Mouse (Mus musculus) lung, postnatal 0 days (tissue): ENCODE measurements at regions not wholly inside any gene's neighbourhood (a gene's known extent, or its start where the extent isn't known, plus 50 kb on each side); places are given as distances from the start of the nearest gene placed in this dataset.

Experiments
- ATAC-seq: fragments of 200-750 bp; cut with Nextera tagmentation; 2 replicates; pipeline ENCODE4 v1.8.0; 2017; ENCODE audit warnings: moderate library complexity
- DNase-seq: peaks from one replicate; pipeline ENCODE4 v3.0.0-alpha.2; 2016; ENCODE audit warnings: low spot score
- H3K27ac ChIP-seq: fragments of 300-500 bp; sonication (generic); 2 replicates; pipeline ENCODE4 v1.5.1; 2014; ENCODE audit warnings: antibody characterized with exemption, mild to moderate bottlenecking, low read length, mixed read lengths
- H3K27me3 ChIP-seq: fragments of 300-500 bp; sonication (generic); replicated peaks from 2 replicates; pipeline ENCODE4 v1.6.1; 2014; ENCODE audit warnings: low read length, mixed read lengths; ENCODE audit not compliant: insufficient read depth
- H3K36me3 ChIP-seq: fragments of 300-500 bp; sonication (generic); 2 replicates; pipeline ENCODE4 v1.6.1; 2014; ENCODE audit warnings: low read length, mixed read lengths; ENCODE audit not compliant: insufficient read depth
- H3K4me1 ChIP-seq: fragments of 300-500 bp; sonication (generic); 2 replicates; pipeline ENCODE4 v1.6.1; 2014; ENCODE audit warnings: antibody characterized with exemption, low read depth, low read length, mixed read lengths; ENCODE audit not compliant: insufficient read depth
- H3K4me2 ChIP-seq: fragments of 300-500 bp; sonication (generic); replicated peaks from 2 replicates; pipeline ENCODE4 v1.6.1; 2014; ENCODE audit warnings: low read depth, mild to moderate bottlenecking, low read length, moderate library complexity, mixed read lengths
- H3K4me3 ChIP-seq: fragments of 300-500 bp; sonication (generic); 2 replicates; pipeline ENCODE4 v1.5.1; 2014; ENCODE audit warnings: low read depth, low read length
- H3K9ac ChIP-seq: fragments of 300-500 bp; sonication (generic); replicated peaks from 2 replicates; pipeline ENCODE4 v1.6.1; 2014; ENCODE audit warnings: low read depth, mild to moderate bottlenecking
- H3K9me3 ChIP-seq: fragments of 300-500 bp; sonication (generic); 2 replicates; pipeline ENCODE4 v1.6.1; 2016; ENCODE audit warnings: low read length, mixed read lengths
- CTCF ChIP-seq: IDR thresholded peaks from 2 replicates; pipeline ENCODE4 v1.5.1; 2016; ENCODE audit warnings: antibody characterized with exemption, mild to moderate bottlenecking
- EP300 ChIP-seq: IDR thresholded peaks from 2 replicates; pipeline ENCODE4 v1.6.1; 2016; ENCODE audit warnings: antibody characterized with exemption, mild to moderate bottlenecking, control low read depth
- WGBS: fragments of 180-500 bp; shearing (Covaris S2); extraction: QIAGEN DNeasy Blood & Tissue Kit; methylation state at CpG from one replicate; pipeline ENCODE4 v1.1.7; 2014; 5-methylcytosine and 5-hydroxymethylcytosine counted together

- DNase-seq (no peak), ATAC-seq (no peak)
- Histone ChIP-seq H3K9me3 (no peaks in the 10 kb centered on the region), H3K27me3 (no peaks in the 10 kb centered on the region), H3K27ac (no peak overlapping the region), H3K4me3 (no peak overlapping the region), H3K9ac (no peak overlapping the region), H3K36me3 (no peaks in the 10 kb centered on the region), H3K4me2 (no peak overlapping the region), H3K4me1 (no peaks in the 10 kb centered on the region)
- TF ChIP-seq CTCF (no peak), EP300 (no peak)
- 83% methylated on average over 3 of the region's 3 CpGs for WGBS
Observed at GRCm38 (mm10) chr3:10917056-10917455, 581.6 kb upstream of the Gm38303 start.

GRCm38 (mm10) chr3:10891981-10892380 lies 556.5 kb upstream of the Gm38303 start:
- no peaks in the 10 kb centered on the region for H3K36me3 ChIP-seq
- no peak overlapping the region for H3K4me3 ChIP-seq
- no peaks in the 10 kb centered on the region for H3K27me3 ChIP-seq
- no peak overlapping the region for H3K9ac ChIP-seq
- DNase-seq: no peak
- ATAC-seq: no peak
- TF ChIP-seq EP300 (no peak), CTCF (no peak)
- no peak overlapping the region for H3K4me2 ChIP-seq
- no peak overlapping the region for H3K27ac ChIP-seq
- no peaks in the 10 kb centered on the region for H3K4me1 ChIP-seq
- H3K9me3 ChIP-seq: no peaks in the 10 kb centered on the region
- 71% methylated on average over 2 of the region's 2 CpGs for WGBS
